Mouse (Mus musculus): ENCODE data around the gene Lrmp. TPM values are rescaled to one million over a fixed set of nuclear protein-coding genes. Genes with fewer than 3 reads are reported as not detected.

Gene Lrmp
- polyA plus RNA-seq, 1 experiment: 193 TPM

DNA sequence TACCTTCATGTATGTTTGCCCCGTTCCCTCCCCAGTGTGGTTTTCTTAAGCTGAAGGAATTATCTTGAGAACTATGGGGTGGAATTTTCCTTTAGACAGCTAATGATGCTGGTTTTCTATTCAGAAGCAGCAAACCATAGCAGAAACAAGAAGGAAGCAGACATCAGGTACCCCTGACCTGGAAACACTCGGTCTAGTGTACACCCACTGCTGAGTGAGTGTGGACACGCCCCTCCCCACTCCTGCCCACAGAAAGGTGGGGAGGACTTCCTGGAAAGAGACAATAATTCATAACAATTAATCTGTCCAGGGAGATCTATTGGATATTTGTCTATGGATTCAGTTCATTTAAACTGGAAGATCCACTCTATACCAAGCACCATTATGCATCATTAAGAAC lies 19.8 kb downstream of the Lrmp start:
- WGBS: 66% methylated on average over 3 of the region's 3 CpGs
- TF ChIP-seq POLR2A (IDR thresholded peaks at IDR 0.05; ENCODE audit: borderline replicate concordance, control insufficient read depth, low read depth, low read length) (no peak), CTCF (IDR thresholded peaks at IDR 0.05; ENCODE audit: control insufficient read depth, insufficient read depth, low read length) (no peak)
- H3K4me3 ChIP-seq (replicated peaks; ENCODE audit: control insufficient read depth, low read depth, low read length): no peak overlapping the region
- H3K4me1 ChIP-seq (ENCODE audit: control insufficient read depth, insufficient read depth, low read length): peaks cover 4% of the 10 kb centered on the region
- no peak overlapping the region for H3K27ac ChIP-seq (ENCODE audit: control insufficient read depth, insufficient read depth, low read depth, low read length, poor library complexity)

DNA sequence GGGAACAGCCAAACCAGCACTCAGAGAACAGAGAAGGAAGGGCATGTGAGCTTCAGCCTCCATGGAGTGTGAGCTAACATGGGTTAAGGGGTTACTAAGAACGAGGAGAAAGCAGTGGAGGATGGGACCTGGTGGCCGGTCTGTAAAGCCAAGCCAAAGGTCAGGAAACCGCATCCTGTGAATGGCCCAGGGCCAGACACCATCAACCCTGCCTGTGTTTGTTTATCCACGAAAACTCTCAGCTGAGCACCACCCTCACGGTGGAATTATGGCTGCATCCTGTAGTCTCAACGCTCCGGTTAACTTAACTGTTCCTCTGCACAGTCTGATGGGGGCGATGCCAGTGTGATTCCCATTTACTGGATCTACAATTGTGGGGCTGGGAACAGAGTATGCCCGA lies 20.4 kb downstream of the Lrmp start:
- WGBS: 81% methylated on average over 9 of the region's 9 CpGs
- Histone ChIP-seq H3K27ac (ENCODE audit: control insufficient read depth, insufficient read depth, low read depth, low read length, poor library complexity) (no peak overlapping the region), H3K4me3 (replicated peaks; ENCODE audit: control insufficient read depth, low read depth, low read length) (no peak overlapping the region), H3K4me1 (ENCODE audit: control insufficient read depth, insufficient read depth, low read length) (peaks cover 5% of the 10 kb centered on the region)
- TF ChIP-seq CTCF (IDR thresholded peaks at IDR 0.05; ENCODE audit: control insufficient read depth, insufficient read depth, low read length) (no peak), POLR2A (IDR thresholded peaks at IDR 0.05; ENCODE audit: borderline replicate concordance, control insufficient read depth, low read depth, low read length) (no peak)

DNA sequence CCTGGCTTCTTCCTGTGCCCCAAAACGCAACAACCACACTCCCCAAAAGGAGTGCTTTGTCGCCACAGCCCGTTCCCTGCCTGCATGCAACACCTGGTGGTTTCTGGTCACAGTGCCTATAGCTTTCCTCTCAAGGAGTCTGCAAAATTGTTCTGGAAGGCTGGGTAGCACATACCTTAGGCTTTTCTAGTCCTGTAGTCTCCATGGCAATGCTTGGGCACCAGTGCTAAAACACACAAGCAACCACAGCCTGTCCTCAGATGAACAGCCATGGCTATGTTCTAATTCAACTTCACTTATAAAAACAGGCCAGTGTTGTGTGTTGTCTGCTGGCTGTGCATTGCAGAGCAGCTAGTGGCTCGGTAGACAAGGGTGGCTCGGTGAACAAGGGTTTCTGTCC lies 21.4 kb downstream of the Lrmp start:
- 76% methylated on average over 5 of the region's 5 CpGs for WGBS
- Histone ChIP-seq H3K4me3 (replicated peaks; ENCODE audit: control insufficient read depth, low read depth, low read length) (no peak overlapping the region), H3K4me1 (ENCODE audit: control insufficient read depth, insufficient read depth, low read length) (peaks cover 5% of the 10 kb centered on the region), H3K27ac (ENCODE audit: control insufficient read depth, insufficient read depth, low read depth, low read length, poor library complexity) (no peak overlapping the region)
- TF ChIP-seq CTCF (IDR thresholded peaks at IDR 0.05; ENCODE audit: control insufficient read depth, insufficient read depth, low read length) (no peak), POLR2A (IDR thresholded peaks at IDR 0.05; ENCODE audit: borderline replicate concordance, control insufficient read depth, low read depth, low read length) (no peak)

DNA sequence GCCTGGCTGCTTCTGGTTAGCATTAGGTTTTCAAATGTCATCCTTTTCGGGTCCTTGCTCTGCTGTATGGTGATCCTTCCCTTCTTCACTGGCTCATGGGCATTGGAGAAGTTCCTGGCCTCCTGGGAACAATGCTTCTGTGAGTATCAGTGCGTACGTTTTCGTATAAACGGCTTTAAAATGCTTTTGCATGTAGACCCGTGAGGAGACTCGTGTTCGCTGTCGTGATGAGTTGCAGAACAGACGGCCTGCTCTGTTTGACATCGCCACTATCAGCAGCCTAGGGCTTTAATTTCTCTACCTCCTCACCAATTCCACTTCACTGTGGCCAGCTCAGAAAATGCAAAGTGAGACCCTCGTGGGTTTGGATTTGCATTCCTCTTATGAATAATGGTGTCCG lies 23.8 kb downstream of the Lrmp start:
- no peak for TF ChIP-seq CTCF (IDR thresholded peaks at IDR 0.05; ENCODE audit: control insufficient read depth, insufficient read depth, low read length)
- TF ChIP-seq POLR2A (IDR thresholded peaks at IDR 0.05; ENCODE audit: borderline replicate concordance, control insufficient read depth, low read depth, low read length): no peak
- 82% methylated on average over 13 of the region's 13 CpGs for WGBS
- H3K4me3 ChIP-seq (replicated peaks; ENCODE audit: control insufficient read depth, low read depth, low read length): no peak overlapping the region
- peaks cover 5% of the 10 kb centered on the region for H3K4me1 ChIP-seq (ENCODE audit: control insufficient read depth, insufficient read depth, low read length)
- H3K27ac ChIP-seq (ENCODE audit: control insufficient read depth, insufficient read depth, low read depth, low read length, poor library complexity): peak overlapping the region; percentile 15; the same call in 1 of the 2 replicates

DNA sequence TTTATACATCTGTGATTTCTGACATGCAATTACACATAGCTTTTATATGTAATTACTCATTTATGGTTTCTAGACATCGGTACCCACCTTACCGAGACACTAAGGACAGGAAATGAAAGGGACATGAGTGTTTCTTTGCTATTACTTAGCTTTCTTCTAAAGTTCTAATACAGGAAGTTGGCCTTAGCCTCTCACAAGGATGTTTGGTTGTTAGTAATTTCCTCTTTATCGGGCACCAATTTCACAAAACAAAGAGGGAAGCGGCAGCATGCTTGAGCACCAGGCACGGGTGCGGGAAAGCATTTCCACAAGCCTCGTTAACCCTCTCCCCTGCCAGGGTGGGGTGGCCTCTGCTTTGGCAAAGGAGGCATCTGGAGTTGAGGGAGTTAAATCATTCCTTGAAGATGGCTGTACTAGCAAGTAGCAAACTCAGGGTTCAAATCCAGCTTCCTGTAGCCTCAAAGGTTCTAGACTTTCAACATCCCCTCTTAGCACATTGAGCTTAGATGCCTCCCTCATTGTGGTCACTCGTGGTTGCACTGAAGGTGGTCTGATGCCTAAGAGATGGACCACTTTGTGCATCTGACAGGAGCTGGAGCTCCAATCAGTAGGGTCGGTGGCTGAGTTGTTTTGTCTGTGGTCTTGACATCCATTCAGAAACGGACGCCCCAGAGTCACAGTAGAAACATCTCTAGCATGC lies 24.5 kb downstream of the Lrmp start:
- 26% methylated on average over 11 of the region's 11 CpGs for WGBS
- Histone ChIP-seq H3K4me1 (ENCODE audit: control insufficient read depth, insufficient read depth, low read length) (peaks cover 5% of the 10 kb centered on the region), H3K27ac (ENCODE audit: control insufficient read depth, insufficient read depth, low read depth, low read length, poor library complexity) (peak overlapping the region; percentile 73), H3K4me3 (replicated peaks; ENCODE audit: control insufficient read depth, low read depth, low read length) (no peak overlapping the region)
- TF ChIP-seq POLR2A (IDR thresholded peaks at IDR 0.05; ENCODE audit: borderline replicate concordance, control insufficient read depth, low read depth, low read length): no peak
- TF ChIP-seq CTCF (IDR thresholded peaks at IDR 0.05; ENCODE audit: control insufficient read depth, insufficient read depth, low read length): no peak

DNA sequence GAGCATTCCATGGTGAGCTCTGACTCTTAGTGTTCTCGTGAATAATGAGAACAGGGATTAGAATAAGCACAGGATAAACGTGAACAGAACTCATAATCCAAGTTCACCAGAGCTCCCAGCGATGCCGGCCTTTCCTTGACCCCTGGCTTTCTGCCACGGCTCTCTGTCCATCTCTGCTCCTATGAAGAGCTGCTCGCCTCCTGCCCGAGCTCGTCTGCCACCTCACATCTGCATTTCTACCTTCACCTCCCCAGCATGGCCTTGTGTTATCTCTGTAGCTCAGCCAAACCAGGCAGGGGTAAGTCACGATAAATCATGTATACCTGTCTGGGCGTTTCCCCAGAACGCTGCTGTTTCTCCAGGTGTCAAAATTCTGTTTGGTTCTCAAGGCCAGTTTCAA lies 25.3 kb downstream of the Lrmp start:
- TF ChIP-seq CTCF (IDR thresholded peaks at IDR 0.05; ENCODE audit: control insufficient read depth, insufficient read depth, low read length) (no peak), POLR2A (IDR thresholded peaks at IDR 0.05; ENCODE audit: borderline replicate concordance, control insufficient read depth, low read depth, low read length) (no peak)
- H3K4me1 ChIP-seq (ENCODE audit: control insufficient read depth, insufficient read depth, low read length): peaks cover 5% of the 10 kb centered on the region
- H3K27ac ChIP-seq (ENCODE audit: control insufficient read depth, insufficient read depth, low read depth, low read length, poor library complexity): peak overlapping the region; percentile 73; the same call in 1 of the 2 replicates
- WGBS: 68% methylated on average over 11 of the region's 11 CpGs
- no peak overlapping the region for H3K4me3 ChIP-seq (replicated peaks; ENCODE audit: control insufficient read depth, low read depth, low read length)

DNA sequence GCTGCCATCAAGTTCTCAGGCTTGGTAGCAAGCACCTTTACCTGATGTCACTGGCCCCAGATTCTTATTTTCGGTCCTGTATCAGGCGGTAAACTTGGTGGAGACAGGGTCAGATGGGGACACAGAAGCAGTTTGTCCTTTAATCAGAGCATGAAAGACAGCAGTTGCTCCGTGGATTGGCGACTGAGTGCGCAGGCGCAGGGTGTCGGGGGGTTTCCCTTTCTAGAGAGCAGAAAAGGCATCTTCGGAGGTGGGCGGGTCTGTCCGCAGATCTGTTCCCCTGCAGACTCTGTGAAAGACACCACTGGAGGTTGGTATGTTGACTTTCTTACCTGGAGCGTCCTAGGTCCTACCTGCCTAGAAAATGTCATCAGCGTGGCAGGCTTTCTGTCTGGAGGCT lies 26.4 kb downstream of the Lrmp start:
- peaks cover 5% of the 10 kb centered on the region for H3K4me1 ChIP-seq (ENCODE audit: control insufficient read depth, insufficient read depth, low read length)
- TF ChIP-seq POLR2A (IDR thresholded peaks at IDR 0.05; ENCODE audit: borderline replicate concordance, control insufficient read depth, low read depth, low read length): no peak
- TF ChIP-seq CTCF (IDR thresholded peaks at IDR 0.05; ENCODE audit: control insufficient read depth, insufficient read depth, low read length): no peak
- 88% methylated on average over 12 of the region's 12 CpGs for WGBS
- H3K27ac ChIP-seq (ENCODE audit: control insufficient read depth, insufficient read depth, low read depth, low read length, poor library complexity): no peak overlapping the region
- H3K4me3 ChIP-seq (replicated peaks; ENCODE audit: control insufficient read depth, low read depth, low read length): no peak overlapping the region

DNA sequence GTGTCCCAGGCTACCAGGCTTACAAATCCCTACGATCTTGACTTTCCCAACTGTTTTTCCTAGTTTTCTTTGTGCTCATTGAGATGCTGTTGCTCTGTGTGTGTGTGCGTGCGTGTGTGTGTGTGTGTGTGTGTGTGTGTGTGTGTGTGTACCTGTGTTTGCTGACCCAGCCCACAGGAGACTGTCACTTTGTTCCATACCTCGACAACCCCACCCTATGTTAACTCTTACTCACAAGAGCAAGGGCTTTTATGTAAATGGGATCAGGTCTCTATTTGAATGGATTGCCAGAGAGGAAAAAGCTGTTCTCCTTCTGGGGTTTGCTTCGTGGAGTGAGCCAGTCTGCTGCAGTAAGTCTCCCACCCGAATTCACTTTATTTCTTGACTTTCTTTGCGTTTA lies 29.7 kb downstream of the Lrmp start:
- Histone ChIP-seq H3K4me3 (replicated peaks; ENCODE audit: control insufficient read depth, low read depth, low read length) (no peak overlapping the region), H3K4me1 (ENCODE audit: control insufficient read depth, insufficient read depth, low read length) (peaks cover 3% of the 10 kb centered on the region; the same call in 1 of the 2 replicates), H3K27ac (ENCODE audit: control insufficient read depth, insufficient read depth, low read depth, low read length, poor library complexity) (no peak overlapping the region)
- WGBS: 78% methylated on average over 7 of the region's 7 CpGs
- TF ChIP-seq POLR2A (IDR thresholded peaks at IDR 0.05; ENCODE audit: borderline replicate concordance, control insufficient read depth, low read depth, low read length) (no peak), CTCF (IDR thresholded peaks at IDR 0.05; ENCODE audit: control insufficient read depth, insufficient read depth, low read length) (no peak)

All from bone marrow, adult 2 months (tissue).